Mouse (Mus musculus) spleen, postnatal 36 days (tissue): ENCODE data around the gene Lsm2.
A peak's percentile ranks its signal among the peaks of the same experiment; 100 is the strongest.
"Not testable (repeated sequence)": the region's sequence is repeated elsewhere in the genome, so short reads cannot be mapped to it uniquely, and the experiment has no call there.

Source experiments
- DNase-seq, 2 experiments: peaks; one replicate each; pipeline ENCODE4 v3.0.0; 2022; ENCODE audit warnings: low spot score in 2 of 2, mixed read lengths in 1 of 2

Lsm2 gene

DNA sequence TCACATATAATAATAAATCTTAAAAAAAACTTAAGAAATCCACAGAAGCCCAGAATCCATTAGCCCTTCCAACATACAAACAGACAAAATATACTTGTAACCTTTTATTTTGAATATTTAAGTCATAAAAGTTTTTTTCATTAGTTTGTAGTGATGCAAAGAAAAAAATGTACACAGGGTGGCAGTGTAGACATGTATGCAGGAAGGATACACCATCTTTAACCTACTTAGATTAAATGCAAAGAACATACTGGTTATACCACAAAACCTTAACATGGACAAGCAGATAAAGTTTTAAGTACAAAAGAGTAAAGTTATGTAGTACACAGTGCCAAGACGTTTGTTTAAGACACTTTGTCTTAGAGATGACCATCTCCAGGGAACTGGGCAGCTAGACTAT is 25.3 kb upstream of the Lsm2 start:
- DNase-seq, result no peak

- DNase-seq, result not testable (repeated sequence)
Measured at GRCm38 (mm10) chr17:34957291-34957690, 24.4 kb upstream of the Lsm2 start.

DNA sequence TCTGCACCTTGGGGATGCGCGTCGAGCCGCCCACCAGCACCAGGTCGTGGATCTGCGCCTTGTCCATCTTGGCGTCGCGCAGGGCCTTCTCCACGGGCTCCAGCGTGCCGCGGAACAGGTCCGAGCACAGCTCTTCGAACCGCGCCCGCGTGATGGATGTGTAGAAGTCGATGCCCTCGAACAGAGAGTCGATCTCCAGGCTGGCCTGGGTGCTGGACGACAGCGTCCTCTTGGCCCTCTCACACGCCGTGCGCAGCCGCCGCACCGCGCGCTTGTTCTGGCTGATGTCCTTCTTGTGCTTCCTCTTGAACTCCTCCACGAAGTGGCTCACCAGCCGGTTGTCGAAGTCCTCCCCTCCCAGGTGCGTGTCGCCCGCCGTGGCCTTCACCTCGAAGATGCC is 23.7 kb upstream of the Lsm2 start:
- DNase-seq, result not testable (repeated sequence)

DNA sequence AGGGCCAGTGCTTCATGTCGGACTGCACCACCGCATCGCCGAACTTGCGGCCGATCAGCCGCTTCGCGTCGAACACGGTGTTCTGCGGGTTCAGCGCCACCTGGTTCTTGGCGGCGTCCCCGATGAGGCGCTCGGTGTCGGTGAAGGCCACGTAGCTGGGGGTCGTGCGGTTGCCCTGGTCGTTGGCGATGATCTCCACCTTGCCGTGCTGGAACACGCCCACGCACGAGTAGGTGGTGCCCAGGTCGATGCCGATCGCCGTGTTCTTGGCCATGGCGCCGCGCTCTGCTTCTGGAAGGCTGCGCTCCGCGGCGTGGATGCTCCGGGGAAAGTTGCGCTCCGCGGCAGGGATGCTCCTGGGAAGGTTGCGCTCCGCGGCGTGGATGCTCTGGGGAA is 22.9 kb upstream of the Lsm2 start:
- DNase-seq, result not testable (repeated sequence)

GRCm38 (mm10) chr17:34959130-34959778 is 22.4 kb upstream of the Lsm2 start, which contains the start of gene Hspa1b:
Hspa1b (minus strand) TSS chr17:34959238.
- peak; percentile 76 to 77 for DNase-seq

- DNase-seq, result no peak
Measured at GRCm38 (mm10) chr17:34959881-34960515, 21.7 kb upstream of the Lsm2 start.

- no peak for DNase-seq
Measured at GRCm38 (mm10) chr17:34960702-34961493, 20.8 kb upstream of the Lsm2 start.

- no peak for DNase-seq
Measured at GRCm38 (mm10) chr17:34962125-34962524, 19.5 kb upstream of the Lsm2 start.

GRCm38 (mm10) chr17:34962841-34963240 is 18.8 kb upstream of the Lsm2 start:
- DNase-seq, result no peak

- DNase-seq, result no peak
Measured at GRCm38 (mm10) chr17:34964640-34965049, 17.0 kb upstream of the Lsm2 start.

- DNase-seq, result no peak
Measured at GRCm38 (mm10) chr17:34965627-34966026, 16.0 kb upstream of the Lsm2 start.

- not testable (repeated sequence) for DNase-seq
Measured at GRCm38 (mm10) chr17:34969822-34970221, 11.8 kb upstream of the Lsm2 start, which contains the start of gene Gm20481. Gm20481 (plus strand) TSS chr17:34969912.

DNA sequence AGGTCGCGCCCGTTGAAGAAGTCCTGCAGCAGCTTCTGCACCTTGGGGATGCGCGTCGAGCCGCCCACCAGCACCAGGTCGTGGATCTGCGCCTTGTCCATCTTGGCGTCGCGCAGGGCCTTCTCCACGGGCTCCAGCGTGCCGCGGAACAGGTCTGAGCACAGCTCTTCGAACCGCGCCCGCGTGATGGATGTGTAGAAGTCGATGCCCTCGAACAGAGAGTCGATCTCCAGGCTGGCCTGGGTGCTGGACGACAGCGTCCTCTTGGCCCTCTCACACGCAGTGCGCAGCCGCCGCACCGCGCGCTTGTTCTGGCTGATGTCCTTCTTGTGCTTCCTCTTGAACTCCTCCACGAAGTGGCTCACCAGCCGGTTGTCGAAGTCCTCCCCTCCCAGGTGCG is 10.8 kb upstream of the Lsm2 start:
- not testable (repeated sequence) for DNase-seq

DNA sequence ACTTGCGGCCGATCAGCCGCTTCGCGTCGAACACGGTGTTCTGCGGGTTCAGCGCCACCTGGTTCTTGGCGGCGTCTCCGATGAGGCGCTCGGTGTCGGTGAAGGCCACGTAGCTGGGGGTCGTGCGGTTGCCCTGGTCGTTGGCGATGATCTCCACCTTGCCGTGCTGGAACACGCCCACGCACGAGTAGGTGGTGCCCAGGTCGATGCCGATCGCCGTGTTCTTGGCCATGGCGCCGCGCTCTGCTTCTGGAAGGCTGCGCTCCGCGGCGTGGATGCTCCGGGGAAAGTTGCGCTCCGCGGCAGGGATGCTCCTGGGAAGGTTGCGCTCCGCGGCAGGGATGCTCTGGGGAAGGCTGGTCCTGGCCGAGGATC is 10.0 kb upstream of the Lsm2 start:
- DNase-seq, result not testable (repeated sequence)

GRCm38 (mm10) chr17:34972069-34972749 is 9.5 kb upstream of the Lsm2 start, which contains the start of the genes Hspa1a and Hspa1l:
Hspa1a (minus strand) TSS chr17:34972156.
Hspa1l (plus strand) TSS chr17:34972703.
- peak; percentile 64 to 67 for DNase-seq

DNA sequence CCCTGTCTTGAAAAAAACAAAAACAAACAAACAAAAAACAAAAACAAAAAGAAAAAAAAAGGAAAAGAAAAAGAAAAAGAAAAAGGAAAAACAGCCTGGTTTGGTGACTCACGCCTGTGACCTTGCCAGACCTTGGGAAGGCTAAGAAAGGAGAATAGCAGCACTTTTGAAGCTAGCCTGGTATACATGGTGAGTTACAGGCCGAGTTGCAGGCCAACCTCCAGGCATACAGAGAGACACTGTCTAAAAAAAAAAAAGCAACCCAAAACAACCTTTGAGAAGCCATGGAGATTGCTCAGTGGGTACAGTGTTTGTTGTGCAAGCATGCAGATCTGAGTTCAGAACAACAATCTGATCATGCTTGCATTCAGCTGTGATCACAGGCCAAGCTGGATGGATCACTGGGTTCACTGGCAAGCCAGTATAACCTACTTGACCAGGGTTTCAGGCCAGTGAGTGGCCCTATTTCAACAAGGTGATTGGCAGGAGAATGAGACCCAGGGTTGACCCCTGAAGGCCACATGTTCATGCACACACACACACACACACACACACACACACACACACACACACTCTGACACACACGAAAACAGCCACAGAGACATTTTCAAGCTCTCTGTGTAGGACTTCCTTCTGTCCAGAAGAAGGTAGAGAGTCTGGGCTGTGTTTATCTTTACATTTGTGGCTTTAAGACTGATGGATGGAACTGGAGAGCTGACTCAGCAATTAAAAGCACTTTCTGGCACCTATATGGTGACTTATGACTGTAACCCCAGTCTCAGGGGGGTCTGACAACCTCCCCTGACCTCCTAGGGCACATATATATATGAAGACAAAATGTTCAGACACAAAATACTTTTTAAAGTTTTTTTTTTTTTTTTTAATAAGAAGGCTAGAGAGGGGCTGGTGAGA is 5.8 kb upstream of the Lsm2 start:
- DNase-seq, result no peak

GRCm38 (mm10) chr17:34977000-34977399 is 4.7 kb upstream of the Lsm2 start:
- DNase-seq, result no peak

DNA sequence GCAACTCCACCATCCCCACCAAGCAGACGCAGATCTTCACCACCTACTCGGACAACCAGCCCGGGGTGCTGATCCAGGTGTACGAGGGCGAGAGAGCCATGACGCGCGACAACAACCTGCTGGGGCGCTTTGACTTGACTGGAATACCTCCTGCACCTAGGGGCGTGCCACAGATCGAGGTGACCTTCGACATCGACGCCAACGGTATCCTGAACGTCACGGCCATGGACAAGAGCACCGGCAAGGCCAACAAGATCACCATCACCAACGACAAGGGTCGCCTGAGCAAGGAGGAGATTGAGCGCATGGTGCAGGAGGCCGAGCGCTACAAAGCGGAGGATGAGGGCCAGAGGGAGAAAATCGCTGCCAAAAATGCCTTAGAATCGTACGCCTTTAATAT is 3.4 kb upstream of the Lsm2 start:
- DNase-seq, result no peak

- no peak for DNase-seq
Measured at GRCm38 (mm10) chr17:34979631-34980030, 2.0 kb upstream of the Lsm2 start.

- DNase-seq, result peak; percentile 33 to 52
Measured at GRCm38 (mm10) chr17:34980655-34981054, 1.0 kb upstream of the Lsm2 start.

GRCm38 (mm10) chr17:34982328-34982727 is 666 bp downstream of the Lsm2 start:
- DNase-seq, result no peak
